Mouse (Mus musculus): ENCODE measurements around the gene Hmgb1.

GRCm38 (mm10) chr5:149137447-149137846 is 46.8 kb downstream of the Hmgb1 start:
- TF ChIP-seq CTCF (IDR thresholded peaks at IDR 0.05; ENCODE audit: low read depth) (no peak), EP300 (optimal IDR thresholded peaks at IDR 0.05) (no peak)
